Mouse (Mus musculus) thymus, postnatal 36 days (tissue): ENCODE data around the gene Crisp1.

Experiments used
- DNase-seq, 2 experiments: peaks; one replicate each; pipeline ENCODE4 v3.0.0; 2022; ENCODE audit warnings: mixed read lengths in 2 of 2

The Crisp1 gene

GRCm38 (mm10) chr17:40319062-40319461, at the start of gene Crisp1:
TSS of gene Crisp1 (minus strand) at chr17:40319207.
- no peak for DNase-seq

- no peak for DNase-seq
Measured at GRCm38 (mm10) chr17:40342497-40343009, 23.5 kb upstream of the Crisp1 start.

- no peak for DNase-seq
Measured at GRCm38 (mm10) chr17:40285435-40285834, 33.6 kb downstream of the Crisp1 start.

GRCm38 (mm10) chr17:40275519-40275918, 43.5 kb downstream of the Crisp1 start:
- DNase-seq: no peak

- DNase-seq: no peak
Measured at GRCm38 (mm10) chr17:40274906-40275470, 44.0 kb downstream of the Crisp1 start.

- DNase-seq: no peak
Measured at GRCm38 (mm10) chr17:40252487-40252886, 66.5 kb downstream of the Crisp1 start.
